Mouse (Mus musculus): Measurements from ENCODE around the gene Trak1.

DNA sequence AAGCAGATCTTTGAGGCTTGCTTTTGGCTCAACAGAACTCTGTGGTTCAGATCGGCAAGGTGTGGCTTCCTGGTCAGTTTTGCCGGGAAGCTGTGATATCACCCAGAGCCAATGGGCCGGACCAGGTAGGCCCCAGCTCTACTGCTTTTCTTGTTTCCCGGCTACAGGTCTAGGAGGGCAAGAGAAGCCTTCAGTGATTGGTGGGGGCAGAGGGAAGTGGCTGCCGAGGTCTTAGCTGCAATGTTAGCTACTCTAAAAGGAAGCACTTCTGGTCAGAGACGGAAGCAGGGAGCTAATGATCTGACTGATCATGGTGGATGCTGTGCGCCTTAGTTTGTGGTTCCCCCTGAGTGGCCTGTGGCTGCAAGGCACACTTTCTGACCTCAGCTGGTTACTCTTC, 122.3 kb downstream of the Trak1 start:
- TF ChIP-seq KAT2A (IDR thresholded peaks at IDR 0.05; ENCODE audit: insufficient replicate concordance, low read length): no peak
- TF ChIP-seq TCF12 (IDR thresholded peaks at IDR 0.05; ENCODE audit: low read depth, low read length): no peak
- no peak for TF ChIP-seq MAX (IDR thresholded peaks at IDR 0.05; ENCODE audit: low read length)
